Mouse (Mus musculus) cerebellum, adult (tissue): ENCODE results near the gene Cd3e.
A peak's percentile ranks its signal among the peaks of the same experiment; 100 is the strongest.
"Not testable (repeated sequence)": the region's sequence is repeated elsewhere in the genome, so short reads cannot be mapped to it uniquely, and the experiment has no call there.

ENCODE experiments used
- ATAC-seq: cut with Nextera tagmentation; 2 replicates; pipeline ENCODE4 v1.9.2; 2017; ENCODE audit warnings: mild to moderate bottlenecking, moderate library complexity, mixed read lengths; ENCODE audit not compliant: insufficient number of reproducible peaks, low FRiP score, low TSS enrichment

Cd3e gene

GRCm38 (mm10) chr9:45009180-45010078, at the start of gene Cd3e:
TSS of gene Cd3e (minus strand) at chr9:45009627.
- ATAC-seq: no peak

DNA sequence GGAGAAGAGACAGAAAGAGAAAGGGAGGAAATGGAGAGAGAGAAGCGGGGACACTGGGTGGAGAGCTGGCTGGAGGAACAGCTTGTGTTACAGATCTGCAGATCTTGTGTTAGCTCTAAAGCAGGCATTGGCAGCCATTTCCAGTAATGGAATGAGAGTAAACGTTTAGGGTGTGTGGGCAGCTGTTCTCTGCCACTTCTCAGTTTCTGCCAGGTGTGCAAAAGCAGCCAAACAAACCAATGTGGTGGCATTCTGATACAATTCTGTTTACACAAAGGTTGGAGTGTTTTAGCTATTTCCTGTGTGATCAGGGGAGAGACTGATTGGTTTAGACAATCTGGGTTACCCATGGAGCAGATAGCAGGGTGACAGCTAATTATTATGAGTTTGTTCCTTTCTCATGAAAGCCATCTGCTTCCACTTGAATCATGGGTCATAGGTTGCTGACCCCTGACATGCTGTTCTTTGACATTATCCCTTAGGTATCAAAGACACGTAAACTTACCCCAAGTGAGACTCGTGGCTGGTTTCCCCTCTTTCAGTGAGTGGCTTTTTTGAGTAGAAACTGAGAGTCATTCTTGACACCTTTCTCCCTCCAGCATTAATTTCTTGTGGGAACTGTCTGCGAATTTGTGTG, 49.0 kb upstream of the Cd3e start:
- ATAC-seq: no peak

GRCm38 (mm10) chr9:45055082-45055713, 45.8 kb upstream of the Cd3e start, which contains the start of gene Mpzl3:
TSS of gene Mpzl3 (plus strand) at chr9:45055186.
- ATAC-seq: peak; percentile 90; the same call in 1 of the 2 replicates

DNA sequence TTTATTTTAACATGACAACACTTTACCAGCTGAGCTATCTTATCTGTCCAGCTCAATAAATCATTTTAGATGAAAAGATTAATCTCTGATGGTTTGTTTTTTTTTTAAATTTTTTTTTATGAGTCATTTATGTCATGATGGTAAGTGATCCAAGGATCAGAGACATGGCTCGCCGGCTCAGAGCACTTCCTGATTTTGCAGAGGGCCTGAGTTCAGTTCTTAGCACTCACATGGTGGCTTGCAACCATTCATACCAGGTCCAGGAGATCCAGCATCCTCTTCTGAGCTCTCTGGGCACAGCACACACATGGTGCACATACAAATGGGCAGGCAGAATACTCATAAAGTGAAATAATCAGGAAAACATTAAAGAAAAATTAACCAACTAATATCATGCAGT, 40.9 kb upstream of the Cd3e start:
- ATAC-seq: no peak

DNA sequence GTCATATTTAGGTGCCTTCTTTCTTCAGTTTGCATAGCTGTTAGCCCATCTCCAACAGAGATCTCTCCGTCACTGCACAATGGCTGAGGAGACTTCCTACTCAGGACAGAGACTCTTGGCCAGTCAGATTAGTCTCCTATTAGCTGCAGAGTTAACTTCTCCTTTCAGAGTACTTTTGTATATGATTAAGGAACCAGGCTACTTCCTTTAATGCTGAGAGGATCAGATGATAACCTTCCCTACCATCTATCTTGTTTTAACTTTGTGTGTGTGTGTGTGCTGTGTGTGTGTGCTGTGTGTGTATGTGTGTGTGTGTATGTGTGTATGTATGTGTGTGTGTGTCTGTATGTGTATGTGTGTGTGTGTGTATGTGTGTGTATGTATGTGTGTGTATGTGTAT, 40.3 kb upstream of the Cd3e start:
- ATAC-seq: no peak

DNA sequence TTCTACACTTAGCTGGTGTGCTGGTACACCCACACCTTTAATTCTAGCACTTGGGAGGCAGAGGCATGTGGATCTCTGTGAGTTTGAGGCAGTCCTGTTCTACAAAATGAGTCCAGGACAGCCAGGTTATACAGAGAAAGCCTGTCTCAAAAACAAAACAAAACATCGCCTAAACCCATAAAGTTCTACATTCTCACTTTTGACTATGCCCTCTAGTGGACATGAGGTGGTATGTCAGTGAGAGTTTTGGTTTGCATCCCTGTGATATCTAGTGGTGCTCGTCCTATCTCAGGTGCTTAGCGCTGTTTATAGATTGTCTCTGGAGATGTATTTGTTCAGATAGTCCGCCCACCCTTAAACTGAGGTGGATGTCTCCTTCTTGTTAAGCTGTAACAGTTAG, 39.1 kb upstream of the Cd3e start:
- ATAC-seq: no peak; the same call in 1 of the 2 replicates

DNA sequence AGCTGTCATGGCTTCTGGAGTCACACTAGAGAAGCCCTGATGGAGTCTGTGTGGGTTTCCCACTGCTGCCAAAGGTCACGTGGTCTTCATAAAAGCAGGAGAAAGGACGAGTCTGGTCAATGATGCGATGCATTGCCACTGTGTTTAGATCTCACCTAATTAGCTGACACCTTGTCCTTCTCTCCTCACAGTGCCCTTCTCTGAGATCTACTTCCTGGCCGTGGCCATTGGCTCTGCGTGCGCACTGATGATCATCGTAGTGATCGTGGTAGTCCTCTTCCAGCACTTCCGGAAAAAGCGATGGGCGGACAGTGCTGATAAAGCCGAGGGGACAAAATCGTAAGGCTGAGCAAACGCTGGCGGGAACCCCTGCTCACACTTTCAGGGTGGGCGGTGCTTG, 37.5 kb upstream of the Cd3e start:
- ATAC-seq: no peak

GRCm38 (mm10) chr9:45042947-45043346, 33.5 kb upstream of the Cd3e start:
- ATAC-seq: no peak

DNA sequence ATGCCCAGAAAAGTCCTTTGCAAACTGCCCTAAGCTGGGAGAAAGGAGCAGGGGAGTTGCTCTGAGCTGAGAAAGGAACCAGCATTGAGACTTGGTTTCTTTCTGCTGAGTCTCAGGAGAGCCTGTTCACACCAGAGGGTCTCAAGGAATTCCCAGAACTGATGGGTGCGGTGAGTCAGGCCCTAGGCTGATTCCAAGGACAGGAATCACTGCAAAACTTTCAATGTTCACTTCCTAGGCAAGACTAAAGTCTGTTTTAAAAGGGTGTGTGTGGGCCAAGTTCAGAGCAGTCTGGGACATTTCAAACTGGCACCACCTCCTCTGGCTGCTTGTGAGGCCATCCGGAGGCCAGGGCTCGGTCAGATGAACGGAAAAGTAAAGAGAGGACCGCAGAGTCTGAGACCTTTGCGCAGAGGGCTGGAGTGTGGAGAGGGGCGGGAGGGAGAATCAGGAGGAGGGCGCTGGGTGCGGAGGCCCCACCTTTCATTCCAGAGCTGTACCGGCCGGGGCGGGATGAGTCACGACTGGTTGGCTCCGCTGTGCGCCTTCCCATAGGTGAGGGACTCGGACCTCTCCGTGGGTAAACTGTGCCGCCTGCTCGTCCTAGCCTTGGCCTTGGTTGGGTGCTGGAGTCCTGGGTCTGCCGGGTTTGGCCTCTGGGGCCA, 32.8 kb upstream of the Cd3e start:
- no peak; the same call in 1 of the 2 replicates for ATAC-seq

DNA sequence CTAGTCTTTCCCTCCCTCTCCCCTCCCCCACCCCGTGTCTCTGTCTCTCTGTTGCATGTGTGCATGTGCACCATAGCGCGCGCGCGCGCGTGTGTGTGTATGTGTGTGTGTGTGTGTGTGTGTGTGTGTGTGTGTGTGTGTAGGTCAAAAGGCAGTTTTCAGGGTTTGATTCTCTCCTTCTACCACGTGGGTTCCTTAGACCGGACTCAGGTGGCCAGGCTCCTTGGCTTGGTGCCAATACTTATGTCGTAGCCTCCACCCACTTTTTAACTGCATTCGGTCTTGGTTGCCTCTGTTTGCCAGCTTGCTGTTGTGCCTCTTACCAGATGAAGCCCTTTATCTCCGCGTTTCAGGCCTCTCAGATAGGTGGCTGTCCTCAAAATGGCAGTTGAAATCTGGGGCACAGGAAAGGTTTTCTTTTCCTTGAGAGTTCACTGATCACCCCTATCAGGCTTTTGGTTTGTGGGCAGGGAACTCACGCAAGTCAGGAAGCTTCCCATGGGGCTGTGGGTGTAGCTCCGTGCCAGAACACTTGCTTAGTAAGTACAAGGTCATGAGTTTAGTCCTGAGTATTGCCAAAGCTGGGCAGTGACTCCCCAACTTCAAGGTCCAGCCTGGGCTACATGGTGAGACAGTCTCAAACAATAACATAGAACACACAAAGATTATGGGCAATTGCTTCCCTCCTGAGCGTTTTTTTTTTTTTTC, 31.9 kb upstream of the Cd3e start:
- no peak for ATAC-seq

- no peak for ATAC-seq
Measured at GRCm38 (mm10) chr9:45040066-45040845, 30.8 kb upstream of the Cd3e start.

GRCm38 (mm10) chr9:45039499-45039898, 30.1 kb upstream of the Cd3e start, which contains the start of gene Mpzl2:
TSS of gene Mpzl2 (plus strand) at chr9:45039799.
- no peak for ATAC-seq

- ATAC-seq: not testable (repeated sequence)
Measured at GRCm38 (mm10) chr9:45037803-45038202, 28.4 kb upstream of the Cd3e start.

DNA sequence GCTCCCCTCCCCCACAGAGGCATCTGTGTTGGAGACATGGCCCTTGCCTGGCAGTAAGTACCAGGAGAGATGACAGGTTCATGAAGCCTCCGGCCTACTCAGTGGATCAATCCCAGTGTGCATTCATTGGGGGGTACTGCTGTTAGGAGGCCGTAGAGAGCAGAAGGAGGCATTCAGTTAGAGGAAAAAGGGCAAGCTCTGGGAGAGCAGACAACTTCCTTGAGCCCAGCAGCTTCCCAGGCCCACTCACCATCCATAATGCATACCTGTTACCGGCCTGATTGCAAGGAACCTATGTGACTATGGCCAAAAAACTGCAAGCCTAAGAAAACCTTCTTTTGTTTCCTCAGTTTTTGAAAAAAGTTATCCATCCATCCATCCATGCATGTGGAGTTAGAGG, 25.1 kb upstream of the Cd3e start:
- ATAC-seq: no peak

GRCm38 (mm10) chr9:45032261-45032660, 22.8 kb upstream of the Cd3e start:
- ATAC-seq: no peak

GRCm38 (mm10) chr9:45030341-45030740, 20.9 kb upstream of the Cd3e start:
- ATAC-seq: no peak

- ATAC-seq: no peak
Measured at GRCm38 (mm10) chr9:45027376-45027775, 17.9 kb upstream of the Cd3e start.

DNA sequence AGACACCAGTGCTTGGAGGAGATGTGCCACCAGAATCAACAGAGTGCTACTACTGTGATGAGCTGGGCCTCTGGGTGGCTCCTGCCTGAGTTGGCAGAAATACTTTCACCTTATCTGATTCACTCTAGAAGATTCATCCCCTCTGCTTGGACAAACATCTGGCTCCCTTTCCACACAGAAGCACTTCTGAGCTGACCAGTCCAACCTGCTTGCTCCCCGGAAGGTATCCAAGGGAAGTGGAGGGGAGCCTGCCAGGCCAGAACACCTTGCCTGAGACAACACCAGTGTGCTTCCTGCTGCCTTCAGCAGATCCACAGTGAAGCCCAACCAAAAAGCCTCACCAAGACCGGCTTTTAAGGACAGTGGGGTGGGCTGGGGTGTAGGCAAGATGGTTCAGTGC, 14.8 kb upstream of the Cd3e start:
- no peak for ATAC-seq

DNA sequence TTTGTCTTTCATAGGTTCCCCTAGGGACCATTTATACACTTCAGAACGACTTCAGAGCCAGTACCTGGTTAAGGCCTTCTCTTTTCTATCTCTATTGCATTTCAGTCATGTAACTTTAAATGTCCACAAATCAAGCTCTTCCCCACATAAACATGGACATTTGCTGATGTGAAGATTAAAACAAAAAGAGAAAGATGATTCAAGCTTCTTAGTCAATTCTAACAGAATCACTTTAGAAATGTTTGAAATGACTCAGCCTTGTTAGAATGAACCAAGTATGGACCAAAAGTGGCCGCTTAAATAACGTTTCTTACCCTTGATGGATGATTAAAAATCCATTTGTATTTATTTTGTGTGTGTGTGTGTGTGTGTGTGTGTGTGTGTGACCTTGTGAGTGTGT, 14.2 kb upstream of the Cd3e start:
- ATAC-seq: no peak
